Mouse (Mus musculus) heart, postnatal 10 days (tissue): ENCODE measurements at regions not wholly inside any gene's neighbourhood (a gene's known extent, or its start where the extent isn't known, plus 50 kb on each side); places are given as distances from the start of the nearest gene placed in this dataset.
A peak's percentile ranks its signal among the peaks of the same experiment; 100 is the strongest.
"Not testable (repeated sequence)": the region's sequence is repeated elsewhere in the genome, so short reads cannot be mapped to it uniquely, and the experiment has no call there.

Experiments
- DNase-seq, 2 experiments: peaks; one replicate each; pipeline ENCODE4 v3.0.0; 2021
- intact Hi-C: fragments of 180-260 bp; cut with DNase I; formaldehyde crosslinking; loops from one replicate; pipeline ENCODE4 v1.15.1; 2025

DNA sequence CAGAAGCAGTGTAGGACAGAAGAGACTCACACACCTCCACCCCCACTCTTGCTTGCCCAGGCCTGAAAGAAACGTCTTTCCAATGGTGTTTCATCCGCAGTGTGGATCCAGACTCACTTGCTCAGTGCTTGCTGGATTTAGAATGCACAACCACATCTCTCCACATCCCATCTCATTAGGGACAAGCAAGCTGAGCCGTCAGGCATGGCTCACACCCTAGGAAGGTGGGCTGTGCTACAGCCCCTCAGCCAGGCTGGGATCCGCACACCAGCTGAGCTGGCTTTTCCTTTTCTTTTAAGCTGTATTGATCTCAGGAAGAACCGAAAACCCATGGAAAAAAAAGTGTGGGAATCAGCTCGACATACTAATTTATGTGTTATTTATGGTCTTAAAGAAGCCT lies 151.1 kb downstream of the Srek1 start:
- intact Hi-C loops: no loop called here
- DNase-seq: no peak

DNA sequence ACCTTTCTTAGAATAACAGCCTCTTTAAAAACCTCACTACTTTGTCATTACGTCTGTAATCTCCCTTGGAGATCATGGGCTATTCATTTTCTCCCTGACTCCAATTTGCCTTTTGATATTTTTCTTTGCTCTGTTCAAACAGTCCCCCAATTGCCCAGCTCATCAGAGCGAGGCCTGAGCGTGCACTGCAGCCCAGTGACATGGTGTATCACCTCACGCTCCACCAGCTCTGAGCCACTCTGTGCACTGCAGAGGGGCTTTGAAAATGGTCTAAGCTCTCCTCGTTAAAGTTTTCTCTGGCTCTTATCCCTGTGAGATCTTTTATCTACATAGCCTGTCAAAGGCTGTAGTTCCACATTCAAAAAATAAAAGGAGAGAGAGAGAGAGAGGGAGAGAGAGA lies 152.1 kb downstream of the Srek1 start:
- no peak for DNase-seq
- intact Hi-C loops: no loop called here

DNA sequence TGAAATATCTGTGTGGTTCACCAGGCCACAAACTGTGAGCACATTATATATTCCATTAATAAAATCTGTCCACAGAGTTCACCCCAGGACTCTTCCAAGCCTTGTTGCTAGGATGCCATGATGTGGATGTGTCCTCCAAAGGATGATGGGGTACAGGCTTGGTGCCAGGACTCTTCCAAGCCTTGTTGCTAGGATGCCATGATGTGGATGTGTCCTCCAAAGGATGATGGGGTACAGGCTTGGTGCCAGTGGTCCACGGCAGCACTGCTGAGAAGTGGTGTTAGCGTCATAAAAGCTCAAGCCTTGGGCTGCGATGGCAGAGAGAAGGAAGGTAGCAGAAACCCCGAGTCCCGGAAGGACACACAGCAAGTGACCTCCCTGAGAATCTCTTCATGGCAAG lies 153.4 kb downstream of the Srek1 start:
- DNase-seq, intact Hi-C loops: not testable (repeated sequence)

DNA sequence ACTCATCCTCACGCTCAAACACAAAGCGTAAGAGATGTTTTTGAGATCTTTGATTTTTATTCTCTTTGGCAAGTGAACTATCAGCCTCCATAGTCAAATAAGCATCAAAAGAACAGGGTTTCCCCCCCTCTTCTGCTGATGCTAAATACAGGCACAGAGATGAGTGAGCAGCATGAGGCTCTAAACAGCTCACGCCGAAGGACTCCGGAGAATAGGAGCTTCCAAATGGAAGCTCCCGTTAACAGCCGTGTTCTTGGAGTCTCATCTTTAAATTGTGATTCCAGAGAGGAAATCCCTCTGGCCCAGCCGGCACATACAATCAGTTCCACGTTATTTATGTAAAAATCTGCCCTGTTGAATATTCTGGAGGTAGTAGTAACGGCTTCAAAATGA lies 161.1 kb downstream of the Srek1 start:
- no peak for DNase-seq
- intact Hi-C loops: no loop called here

DNA sequence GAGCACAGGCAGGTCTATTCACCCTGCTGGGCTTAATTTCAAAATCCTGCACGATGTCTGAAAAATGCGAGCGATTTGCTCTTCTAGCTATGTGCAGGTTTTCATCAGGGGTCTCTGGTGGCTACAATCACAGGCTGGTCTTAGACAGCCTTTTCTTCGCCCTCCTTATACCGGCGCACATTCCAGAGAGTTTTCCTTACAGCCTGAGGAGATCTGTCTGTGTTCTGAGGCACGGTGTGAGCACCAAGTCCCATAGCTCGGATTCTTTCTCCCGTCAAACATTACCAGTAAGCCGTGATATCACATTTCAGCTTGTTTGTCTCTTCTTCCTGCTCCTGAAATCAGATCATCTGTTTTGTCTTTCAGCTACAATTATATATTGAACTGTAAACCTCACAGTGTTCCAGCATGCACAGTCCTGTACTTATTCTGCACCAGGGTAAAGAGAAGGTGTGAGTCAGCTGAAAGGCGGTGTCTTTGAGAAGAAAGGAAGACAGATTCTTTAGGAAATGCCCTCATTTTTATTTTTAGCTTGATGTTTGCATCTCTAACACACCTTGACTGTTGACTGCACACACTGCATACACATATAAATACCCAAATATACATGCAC lies 161.6 kb downstream of the Srek1 start:
- DNase-seq: peak in 1 of 2 experiments; percentile 4
- intact Hi-C loops: no loop called here

DNA sequence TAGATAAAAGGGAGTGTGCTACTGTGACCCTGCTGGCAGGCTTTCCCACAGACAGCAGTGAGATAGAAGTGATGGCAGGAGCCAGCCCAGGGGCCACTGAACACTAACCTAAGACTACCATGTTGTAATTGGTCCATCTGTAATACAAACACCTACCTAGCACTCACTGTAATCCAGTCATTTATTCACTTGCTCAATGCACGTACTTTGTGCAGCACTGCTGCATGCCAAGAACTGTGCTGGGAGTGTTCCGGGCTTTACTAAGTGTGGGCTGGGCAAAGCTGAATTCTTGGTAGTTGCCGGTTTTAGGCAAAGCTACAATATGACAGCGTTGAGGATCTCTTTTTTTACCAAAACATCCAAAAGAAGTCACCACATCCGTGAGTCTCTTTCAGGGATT lies 172.1 kb downstream of the Srek1 start:
- intact Hi-C loops: no loop called here

DNA sequence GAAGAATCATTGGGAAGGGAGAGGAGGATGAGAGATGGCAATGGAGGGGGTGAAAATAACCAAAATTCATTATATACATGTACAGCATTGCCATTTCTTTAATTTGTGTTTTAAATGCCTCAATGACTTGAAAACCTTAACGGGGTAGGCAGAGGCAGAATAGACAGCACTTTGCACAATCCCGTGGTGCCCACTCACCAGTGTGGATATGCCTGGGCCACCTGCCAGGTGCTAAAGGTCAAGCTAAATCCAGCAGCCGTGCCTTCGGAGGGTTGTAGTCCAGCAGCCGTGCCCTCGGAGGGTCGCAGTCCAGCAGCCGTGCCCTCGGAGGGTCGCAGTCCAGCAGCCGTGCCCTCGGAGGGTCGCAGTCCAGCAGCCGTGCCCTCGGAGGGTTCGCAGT lies 182.0 kb downstream of the Srek1 start:
- intact Hi-C loops: no loop called here
- no peak for DNase-seq

More for the DNA sequence above, 172.1 kb downstream of the Srek1 start:
- DNase-seq: no peak

DNA sequence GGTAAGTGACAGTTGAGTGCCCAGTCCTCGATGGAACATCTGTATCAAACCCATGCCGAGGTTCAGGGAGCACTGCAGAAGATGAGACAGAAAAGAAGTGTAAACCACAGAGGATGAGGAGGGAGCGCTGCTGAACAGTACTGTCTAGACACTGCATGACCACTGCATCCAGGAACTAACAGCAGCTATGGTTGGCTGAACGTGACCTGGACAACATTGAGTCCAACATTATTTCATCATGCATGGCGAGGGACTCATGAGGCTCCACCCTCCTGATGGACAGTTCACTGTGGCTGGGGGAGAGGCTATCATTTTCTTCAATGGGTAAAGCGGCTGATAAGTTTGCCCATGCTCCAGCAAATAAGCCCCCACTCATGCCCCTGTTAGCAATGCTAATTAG lies 182.5 kb downstream of the Srek1 start:
- DNase-seq: no peak
- intact Hi-C loops: no loop called here

DNA sequence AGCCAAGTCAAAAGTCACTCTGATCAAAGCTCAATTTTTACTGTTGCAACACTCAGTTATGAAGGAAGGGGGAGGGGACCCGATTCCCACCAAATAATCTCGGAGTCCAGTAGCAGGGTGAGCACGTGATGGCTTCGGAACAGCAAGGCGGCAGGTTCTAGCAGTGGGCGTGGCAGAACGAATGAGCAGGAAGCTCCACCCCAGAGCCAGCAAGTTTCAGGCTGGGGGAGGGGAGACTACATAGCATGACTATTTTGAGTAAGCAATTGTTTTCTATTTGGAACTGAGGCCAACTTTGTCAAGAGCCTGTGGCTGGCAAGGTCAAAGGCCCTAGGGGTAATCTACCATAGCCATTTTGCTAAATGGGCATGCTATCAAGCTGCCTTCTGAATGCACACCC lies 183.0 kb downstream of the Srek1 start:
- intact Hi-C loops, DNase-seq: not testable (repeated sequence)

DNA sequence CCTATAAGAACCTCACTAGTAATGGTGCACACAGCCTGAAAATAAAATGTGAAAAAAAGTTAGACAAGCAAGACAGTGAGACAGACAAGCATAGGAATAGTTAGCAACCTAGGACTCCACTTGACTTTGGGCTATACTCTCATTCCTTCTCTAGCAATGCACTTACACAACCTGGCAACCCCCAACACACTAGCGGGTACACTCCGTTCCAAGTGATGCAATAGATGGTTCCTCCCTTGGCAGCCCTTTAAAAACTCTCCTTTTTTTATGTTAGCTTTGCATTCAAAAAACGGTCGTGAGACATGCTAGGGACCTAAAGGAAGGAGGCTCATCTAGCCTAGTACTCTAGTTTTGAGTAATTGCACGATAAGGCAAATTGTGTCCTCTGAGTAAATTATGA lies 184.8 kb downstream of the Srek1 start:
- intact Hi-C loops: no loop called here
- DNase-seq: no peak

DNA sequence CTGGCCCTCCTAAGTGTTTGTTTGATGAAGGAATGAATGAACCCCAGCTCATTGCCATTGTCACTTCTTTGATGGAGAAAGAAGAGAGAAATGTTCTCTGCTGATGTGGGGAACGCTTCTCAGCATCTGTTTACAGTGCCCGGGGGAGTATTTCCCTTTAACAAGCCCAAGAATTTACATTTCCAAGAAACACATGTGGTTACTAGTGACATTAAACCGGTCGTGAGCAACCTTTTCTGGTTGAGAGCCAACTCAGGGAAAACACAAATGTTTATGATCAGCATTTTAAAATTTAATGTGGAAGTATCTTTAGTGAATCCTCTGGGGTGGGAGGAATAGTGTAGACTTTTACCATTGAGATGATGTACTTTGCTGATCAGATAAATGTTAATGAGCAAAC lies 197.6 kb downstream of the Srek1 start:
- no peak for DNase-seq
- intact Hi-C loops: no loop called here

DNA sequence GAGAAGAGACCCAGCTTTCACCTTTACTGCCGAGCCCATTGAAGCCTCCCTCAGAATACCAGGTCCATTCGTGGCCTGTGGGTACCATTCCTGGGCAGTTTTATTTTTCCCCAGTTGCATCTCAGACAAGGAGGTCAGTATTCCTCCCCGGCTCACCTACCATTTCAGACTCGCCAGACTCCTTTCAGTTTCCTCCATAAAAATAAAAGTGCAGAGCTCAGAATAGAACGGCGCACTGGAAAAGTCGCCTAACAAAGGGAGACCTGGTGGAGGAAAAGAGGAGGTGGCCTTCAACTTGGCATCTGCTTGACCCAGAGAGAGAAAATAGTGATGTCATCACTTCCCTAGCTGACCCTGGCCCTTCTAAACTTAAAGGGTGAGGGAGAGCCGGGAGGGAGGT lies 209.7 kb downstream of the Srek1 start:
- DNase-seq: no peak
- intact Hi-C loops: no loop called here

DNA sequence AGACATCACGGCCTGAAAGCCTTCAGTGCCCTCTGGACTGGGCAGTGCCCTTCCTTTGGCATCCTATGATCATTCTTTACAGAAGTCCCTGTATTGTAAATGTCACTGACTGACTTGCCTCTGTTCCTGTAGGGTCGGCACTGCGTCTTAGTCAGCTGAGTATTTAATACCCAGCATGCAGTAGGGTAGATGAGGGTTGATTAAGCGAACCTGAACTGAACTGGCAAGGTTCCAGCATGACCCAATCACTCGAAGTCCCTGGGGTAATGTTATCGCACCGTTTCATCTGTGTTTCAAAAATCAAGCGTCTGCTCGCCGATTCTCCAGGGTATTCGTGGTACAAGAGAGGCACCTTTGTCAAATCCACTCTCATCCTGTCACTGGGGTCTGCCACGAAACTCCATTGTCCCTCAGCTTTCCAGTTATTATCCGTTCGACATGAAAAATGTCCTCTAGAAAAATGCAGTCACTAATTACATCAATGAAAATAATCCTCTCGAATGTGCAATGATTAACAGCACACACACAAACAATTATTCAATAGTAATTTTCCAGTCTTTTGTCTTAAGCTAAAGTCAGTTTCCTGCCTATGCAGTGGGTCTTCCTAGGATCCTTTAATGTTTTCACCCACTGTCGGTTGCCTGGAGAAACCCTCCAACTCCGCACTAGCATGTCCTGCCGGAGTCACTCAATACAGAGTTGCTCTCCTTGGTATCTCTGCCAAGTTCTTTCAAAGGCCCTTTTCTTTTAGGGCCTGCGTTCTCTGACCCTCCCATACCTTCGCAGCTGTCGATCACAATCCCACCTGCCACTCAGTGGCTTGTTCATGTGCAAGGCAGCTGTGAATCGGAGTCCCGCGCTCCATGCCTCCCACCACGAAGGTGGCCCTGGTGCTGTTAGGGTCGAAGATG lies 212.4 kb downstream of the Srek1 start:
- no peak for DNase-seq
- intact Hi-C loops: no loop called here

DNA sequence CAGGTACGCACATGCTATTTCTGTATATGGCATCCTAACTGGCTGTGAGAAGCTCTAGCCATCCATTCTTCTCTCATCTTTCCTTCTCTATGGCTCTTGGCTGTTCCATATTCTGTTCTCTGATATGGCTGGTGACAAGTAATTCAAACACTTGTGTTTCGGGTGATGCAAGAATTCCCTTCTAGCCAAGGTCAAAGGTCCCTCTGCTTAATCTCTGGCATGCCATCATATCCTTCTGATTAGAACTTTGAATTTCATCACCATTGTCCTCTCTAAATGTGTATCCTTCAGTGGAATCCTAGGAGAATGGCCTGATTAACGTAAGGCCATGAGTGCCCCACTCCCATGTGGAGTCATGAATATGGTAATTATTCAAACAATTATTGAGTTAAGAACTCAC lies 215.5 kb downstream of the Srek1 start:
- intact Hi-C loops: no loop called here
- DNase-seq: no peak

DNA sequence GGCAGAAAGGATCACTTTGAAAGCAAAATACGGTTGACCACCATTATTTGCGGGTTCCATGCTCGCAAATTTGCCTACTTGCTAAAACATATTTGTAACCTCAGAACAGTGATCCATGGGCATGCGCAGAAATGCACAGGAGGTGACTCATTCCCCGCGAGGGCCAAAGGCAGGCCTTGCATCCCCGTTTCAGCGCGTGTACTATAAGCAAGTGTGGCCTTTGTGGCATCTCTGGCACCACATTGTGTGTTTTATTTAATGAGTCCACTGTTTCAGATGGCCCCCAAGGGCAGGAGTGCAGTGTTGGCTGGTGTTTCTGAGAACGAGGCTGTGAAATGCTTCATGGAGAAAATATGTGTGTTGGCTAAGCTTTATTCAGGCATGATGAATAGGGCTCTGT lies 205.3 kb upstream of the Mast4 start:
- intact Hi-C loops: no loop called here
- no peak for DNase-seq

DNA sequence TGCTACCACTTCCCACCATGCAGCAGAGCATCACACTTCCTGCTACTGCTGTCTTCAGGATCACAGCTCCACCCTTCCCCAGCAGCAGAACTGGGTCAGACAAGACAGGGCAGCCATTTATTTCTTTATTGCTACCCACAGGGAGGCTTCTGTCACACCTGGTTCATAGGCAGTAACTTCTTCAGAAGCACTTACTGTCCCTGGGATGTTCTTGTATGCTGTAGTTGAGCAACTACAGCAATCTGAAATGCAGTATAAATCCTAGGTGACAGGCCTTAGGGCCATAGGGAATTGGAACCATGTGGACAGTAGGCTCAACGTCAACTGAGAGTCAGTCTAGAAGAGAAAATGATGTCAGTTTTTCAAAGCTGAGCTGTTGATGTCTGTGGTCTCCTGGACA lies 179.5 kb upstream of the Mast4 start:
- DNase-seq: no peak
- intact Hi-C loops: no loop called here

DNA sequence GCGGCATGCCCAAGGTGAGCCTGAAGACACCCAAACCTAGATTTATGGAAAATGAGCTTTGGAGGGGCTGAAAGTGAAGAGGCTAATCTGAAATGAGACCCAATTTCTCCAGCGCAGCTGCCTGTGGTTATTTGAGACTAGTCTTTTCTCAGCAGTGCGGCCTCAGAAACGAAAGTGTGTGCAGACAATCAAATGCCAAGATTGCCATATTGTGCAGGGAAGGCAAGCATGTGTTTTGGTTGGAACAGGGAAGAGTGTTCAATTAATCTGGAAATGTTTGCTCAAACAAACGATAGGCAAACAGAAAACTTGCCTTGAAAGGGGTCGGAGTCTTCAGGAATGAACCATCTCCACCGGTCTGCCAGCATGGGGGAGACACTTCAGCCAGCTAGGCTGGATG lies 178.2 kb upstream of the Mast4 start:
- intact Hi-C loops: no loop called here
- no peak for DNase-seq

DNA sequence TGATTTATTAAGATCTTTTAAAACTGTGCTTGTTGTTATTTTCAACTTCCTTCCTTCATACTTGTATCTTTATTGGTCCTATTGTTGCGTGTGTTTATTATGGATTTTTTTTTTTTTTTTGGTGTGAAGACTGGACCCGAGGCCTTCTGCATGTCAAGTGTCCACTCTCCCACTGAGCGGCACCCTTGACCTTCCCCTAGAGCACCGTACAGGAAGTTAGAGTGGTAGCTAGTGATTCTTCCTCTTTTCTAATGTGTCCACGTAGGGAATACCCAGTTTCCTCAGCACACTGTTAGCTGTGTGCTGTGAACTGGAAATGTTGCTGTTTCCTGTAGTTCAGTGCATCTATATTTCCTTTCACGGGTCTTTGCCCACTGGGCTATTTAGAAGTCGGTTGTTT lies 170.7 kb upstream of the Mast4 start:
- intact Hi-C loops: no loop called here
- no peak for DNase-seq

DNA sequence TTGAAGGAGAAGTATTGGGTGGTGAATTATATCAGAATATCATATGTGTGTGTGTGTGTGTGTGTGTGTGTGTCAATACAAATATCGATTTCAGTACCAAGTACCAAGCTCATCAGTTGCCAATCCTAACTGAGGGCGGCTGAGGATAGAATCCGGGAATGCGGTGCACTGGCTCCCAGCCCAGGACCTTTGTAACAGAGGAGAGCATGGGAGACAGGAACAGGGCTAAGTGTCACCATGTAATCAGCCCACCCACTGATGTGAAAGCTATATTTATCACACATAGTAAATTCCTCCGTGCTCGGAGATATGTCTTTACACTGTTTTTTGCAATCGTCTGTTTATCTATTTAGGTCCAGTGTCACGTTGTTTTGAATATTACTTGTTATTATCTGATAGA lies 165.1 kb upstream of the Mast4 start:
- DNase-seq: peak; percentile 79 to 82
- intact Hi-C loops: no loop called here

DNA sequence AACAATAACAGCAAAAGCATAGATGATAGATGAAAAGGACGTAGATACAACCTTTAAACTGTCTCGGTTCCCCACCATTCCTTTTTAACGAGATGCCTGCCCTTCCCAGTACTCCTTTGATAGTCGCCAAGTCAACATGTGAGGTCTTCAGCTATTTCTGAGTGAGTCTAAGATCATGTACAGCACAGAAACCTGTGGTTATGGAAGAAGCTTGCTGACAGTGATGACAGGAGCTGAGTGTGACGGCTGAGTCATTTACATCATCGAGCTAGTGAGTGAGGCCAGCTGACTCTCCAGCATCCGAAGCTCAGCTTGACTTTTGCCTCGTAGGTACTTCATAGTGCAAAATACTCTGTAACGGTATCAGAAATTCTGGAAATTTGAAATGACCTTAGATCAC lies 160.1 kb upstream of the Mast4 start:
- DNase-seq: peak; percentile 49 to 58
- intact Hi-C loops: no loop called here

DNA sequence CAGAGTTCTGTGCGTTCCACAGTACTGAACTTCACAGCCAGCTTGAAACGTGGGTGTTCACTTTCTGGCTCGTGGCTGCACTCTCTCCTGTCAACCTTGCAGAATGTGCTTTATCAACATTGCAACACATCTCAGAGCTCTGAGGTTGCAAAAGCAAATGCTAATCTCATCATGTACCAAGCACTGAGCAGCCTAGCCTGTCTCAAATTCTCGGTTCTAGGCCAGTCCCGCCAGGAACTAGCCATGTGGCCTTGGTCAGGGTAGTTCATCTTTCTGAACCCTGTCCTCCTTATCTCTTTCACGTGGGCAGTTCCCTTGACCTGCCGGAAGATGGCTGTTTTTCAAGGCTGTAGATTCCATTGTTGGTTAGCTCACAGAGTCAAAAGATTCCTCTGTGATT lies 159.3 kb upstream of the Mast4 start:
- peak in 1 of 2 experiments; percentile 16 for DNase-seq
- intact Hi-C loops: no loop called here

DNA sequence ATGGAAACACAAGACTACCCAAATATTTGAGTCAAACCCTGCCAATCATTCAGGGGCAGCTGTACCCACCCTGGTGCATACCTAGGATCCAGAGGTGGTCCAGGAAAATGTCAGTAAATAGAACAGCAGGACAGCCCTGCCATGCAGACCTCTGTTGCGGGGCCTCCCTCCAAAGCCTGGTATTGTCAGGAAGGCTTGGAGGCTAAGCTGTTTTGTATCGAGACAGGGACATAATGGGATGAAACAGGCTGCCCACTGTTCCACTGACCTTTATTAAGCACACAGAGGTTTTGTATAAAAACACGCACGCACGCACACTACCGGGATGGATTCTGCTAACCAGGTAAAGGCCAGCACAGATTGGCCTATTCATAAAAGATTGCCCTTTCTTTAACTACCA lies 155.8 kb upstream of the Mast4 start:
- intact Hi-C loops: no loop called here

DNA sequence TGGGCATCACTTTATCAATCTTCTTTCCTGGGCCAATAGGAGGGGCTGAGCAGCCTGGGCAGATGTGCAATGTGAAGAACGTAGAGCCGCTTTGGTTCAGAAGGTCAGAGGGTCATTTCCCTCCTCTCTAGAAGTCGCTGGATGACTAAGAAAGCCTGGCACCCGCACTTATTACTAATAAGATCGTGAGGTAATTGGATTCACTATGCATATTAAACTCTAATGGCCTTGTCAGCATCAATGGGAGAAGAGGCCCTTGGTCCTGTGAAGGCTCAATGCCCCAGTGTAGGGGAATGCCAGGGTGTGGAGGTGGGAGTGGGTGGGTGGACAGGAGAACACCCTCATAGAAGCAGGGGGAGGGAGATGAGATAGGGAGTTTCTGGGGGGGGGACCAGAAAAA lies 149.8 kb upstream of the Mast4 start:
- intact Hi-C loops: no loop called here
- no peak for DNase-seq

More for the DNA sequence above, 155.8 kb upstream of the Mast4 start:
- no peak for DNase-seq
